Comparison of ENCODE assay signal across 13 mouse cellular contexts in genomic region chr3:137785224-137785623, GRCm38 (mm10).
DNase-seq lines count a peak whose midpoint lies in the region; ATAC-seq and TF ChIP-seq lines count a peak whose summit lies in the region.
"Had no signal": no experiment of that assay in that cellular context is flagged by ENCODE, and none has a peak within 500 bp of the region (broad histone marks: within the 10 kb centered on the region; RNA-seq: fewer than 3 reads in every experiment).

No protein-coding gene starts in this region.

- H3K27me3 ChIP-seq in heart, embryonic 12.5 days (replicated peaks) = no peaks in the 10 kb centered on the region
- H3K27me3 ChIP-seq in forebrain, embryonic 14.5 days (replicated peaks; ENCODE audit: control insufficient read depth, insufficient read depth, low read length) = no peaks in the 10 kb centered on the region
- H3K27me3 ChIP-seq in hindbrain, embryonic 14.5 days (ENCODE audit: control insufficient read depth, insufficient read depth, low read length) = no peaks in the 10 kb centered on the region
- H3K27me3 ChIP-seq in neural tube, embryonic 13.5 days = no peaks in the 10 kb centered on the region
- H3K27me3 ChIP-seq in kidney, adult 2 months (replicated peaks; ENCODE audit: control insufficient read depth, insufficient read depth, low read length) = no peaks in the 10 kb centered on the region

- TF ChIP-seq POLR2A in kidney, adult 2 months (IDR thresholded peaks at IDR 0.05; ENCODE audit: low read depth, low read length) = no peak

- ATAC-seq in heart, embryonic 12.5 days (ENCODE audit: insufficient number of reproducible peaks, low FRiP score) = peak; percentile 82
- ATAC-seq in forebrain, embryonic 14.5 days = peak; percentile 67
- ATAC-seq in hindbrain, embryonic 14.5 days (ENCODE audit: low FRiP score) = peak; percentile 50; the same call in 1 of the 2 replicates
- peak; percentile 51 for ATAC-seq in neural tube, embryonic 13.5 days (ENCODE audit: low read depth)

- H3K27ac ChIP-seq in heart, embryonic 12.5 days (ENCODE audit: poor library complexity, severe bottlenecking) = peak overlapping the region; percentile 74
- H3K27ac ChIP-seq in forebrain, embryonic 14.5 days (ENCODE audit: low read depth, low read length) = peak overlapping the region; percentile 61
- no peak overlapping the region for H3K27ac ChIP-seq in hindbrain, embryonic 14.5 days
- peak overlapping the region; percentile 49; the same call in 1 of the 2 replicates for H3K27ac ChIP-seq in neural tube, embryonic 13.5 days (replicated peaks)
- H3K27ac ChIP-seq in kidney, adult 2 months (ENCODE audit: insufficient read depth, low read depth, low read length) = no peak overlapping the region
- H3K27ac ChIP-seq: embryonic facial prominence, embryonic 12.5 days; liver, embryonic 13.5 days; stomach, embryonic 15.5 days had no signal

- no peak for TF ChIP-seq CTCF in kidney, adult 2 months (conservative IDR thresholded peaks at IDR 0.05; ENCODE audit: insufficient read depth, insufficient read length, low read depth, low read length)

- H3K9ac ChIP-seq in heart, embryonic 12.5 days = no peak overlapping the region
- H3K9ac ChIP-seq in forebrain, embryonic 14.5 days (ENCODE audit: low read length) = no peak overlapping the region
- H3K9ac ChIP-seq in hindbrain, embryonic 14.5 days = no peak overlapping the region
- no peak overlapping the region for H3K9ac ChIP-seq in neural tube, embryonic 13.5 days
- H3K9ac ChIP-seq: embryonic facial prominence, embryonic 12.5 days; liver, embryonic 13.5 days; stomach, embryonic 15.5 days had no signal

- H3K4me2 ChIP-seq in heart, embryonic 12.5 days = peak overlapping the region; percentile 35
- H3K4me2 ChIP-seq in forebrain, embryonic 14.5 days (ENCODE audit: low read length) = peak overlapping the region; percentile 10; the same call in 1 of the 2 replicates
- 0 out of 2 replicates have a peak overlapping the region, but pooled peaks have one; percentile 1 for H3K4me2 ChIP-seq in hindbrain, embryonic 14.5 days (replicated peaks)
- no peak overlapping the region for H3K4me2 ChIP-seq in neural tube, embryonic 13.5 days
- H3K4me2 ChIP-seq: embryonic facial prominence, embryonic 12.5 days; liver, embryonic 13.5 days; stomach, embryonic 15.5 days had no signal

- intact Hi-C loops in heart, postnatal 36 days (cut with DNase I) = no loop called here

- H3K36me3 ChIP-seq in heart, embryonic 12.5 days = no peaks in the 10 kb centered on the region
- no peaks in the 10 kb centered on the region for H3K36me3 ChIP-seq in forebrain, embryonic 14.5 days (ENCODE audit: control insufficient read depth, insufficient read depth, low read length)
- H3K36me3 ChIP-seq in hindbrain, embryonic 14.5 days (replicated peaks; ENCODE audit: control insufficient read depth, insufficient read depth) = no peaks in the 10 kb centered on the region
- no peaks in the 10 kb centered on the region for H3K36me3 ChIP-seq in neural tube, embryonic 13.5 days
- H3K36me3 ChIP-seq in kidney, adult 2 months (ENCODE audit: control insufficient read depth, insufficient read depth, low read length) = no peaks in the 10 kb centered on the region
- H3K36me3 ChIP-seq: embryonic facial prominence, embryonic 12.5 days; liver, embryonic 13.5 days; stomach, embryonic 15.5 days had no signal

- H3K9me3 ChIP-seq in heart, embryonic 12.5 days (replicated peaks) = no peaks in the 10 kb centered on the region
- H3K9me3 ChIP-seq in forebrain, embryonic 14.5 days (replicated peaks; ENCODE audit: control insufficient read depth, low read length) = no peaks in the 10 kb centered on the region
- no peaks in the 10 kb centered on the region for H3K9me3 ChIP-seq in hindbrain, embryonic 14.5 days (ENCODE audit: control insufficient read depth, low read length)
- no peaks in the 10 kb centered on the region for H3K9me3 ChIP-seq in neural tube, embryonic 13.5 days
- H3K9me3 ChIP-seq: embryonic facial prominence, embryonic 12.5 days; liver, embryonic 13.5 days; stomach, embryonic 15.5 days had no signal

- WGBS in heart, embryonic 12.5 days = 38% methylated on average over 7 of the region's 7 CpGs
- 10% methylated on average over 7 of the region's 7 CpGs for WGBS in forebrain, embryonic 14.5 days
- 28% methylated on average over 7 of the region's 7 CpGs for WGBS in hindbrain, embryonic 14.5 days
- WGBS in neural tube, embryonic 13.5 days = 36% methylated on average over 7 of the region's 7 CpGs
- WGBS in kidney, adult 2 months = 76% methylated on average over 7 of the region's 7 CpGs

- no peak overlapping the region for H3K4me3 ChIP-seq in heart, embryonic 12.5 days
- no peak overlapping the region for H3K4me3 ChIP-seq in forebrain, embryonic 14.5 days (ENCODE audit: low read depth, low read length)
- no peak overlapping the region for H3K4me3 ChIP-seq in hindbrain, embryonic 14.5 days (replicated peaks; ENCODE audit: low read length)
- no peak overlapping the region for H3K4me3 ChIP-seq in neural tube, embryonic 13.5 days
- H3K4me3 ChIP-seq in kidney, adult 2 months (ENCODE audit: insufficient read depth, low read depth, low read length) = no peak overlapping the region
- H3K4me3 ChIP-seq: embryonic facial prominence, embryonic 12.5 days; liver, embryonic 13.5 days; stomach, embryonic 15.5 days had no signal

- H3K4me1 ChIP-seq in heart, embryonic 12.5 days (replicated peaks) = peaks cover 37% of the 10 kb centered on the region
- H3K4me1 ChIP-seq in forebrain, embryonic 14.5 days (ENCODE audit: control insufficient read depth, insufficient read depth, low read length) = peaks cover 16% of the 10 kb centered on the region
- peaks cover 16% of the 10 kb centered on the region for H3K4me1 ChIP-seq in hindbrain, embryonic 14.5 days (replicated peaks; ENCODE audit: control insufficient read depth, insufficient read depth, low read length)
- peaks cover 27% of the 10 kb centered on the region for H3K4me1 ChIP-seq in neural tube, embryonic 13.5 days (replicated peaks)
- no peaks in the 10 kb centered on the region for H3K4me1 ChIP-seq in kidney, adult 2 months (ENCODE audit: control insufficient read depth, insufficient read depth, low read length)
- H3K4me1 ChIP-seq: stomach, embryonic 15.5 days had no signal

- no peak for DNase-seq in heart, postnatal 36 days
- DNase-seq in forebrain, embryonic 14.5 days (ENCODE audit: low spot score) = peak; percentile 90
- DNase-seq in hindbrain, embryonic 14.5 days (ENCODE audit: low spot score) = no peak
- DNase-seq in kidney, adult 11 months = no peak
- no peak for DNase-seq in kidney, adult 2 months
- DNase-seq in layer of hippocampus, adult 18-20 months (ENCODE audit: low spot score in 2 of 2) = no peak
- DNase-seq: gastrocnemius, postnatal 25 days; kidney, adult 9 months; liver, embryonic 13.5 days had no signal

Comparison
In these comparisons a context has a peak if more than half of its experiments do, and no peak if none do; other contexts are left out.
1. H3K27ac ChIP-seq: peak in heart, embryonic 12.5 days (single experiment), forebrain, embryonic 14.5 days (single experiment) and neural tube, embryonic 13.5 days (single experiment); none in hindbrain, embryonic 14.5 days (single experiment) and kidney, adult 2 months (single experiment).
2. Peak in every context shown above with its lines, with median percentiles within 50 percentile points of each other: ATAC-seq.